Mouse (Mus musculus): ENCODE measurements around the gene Styxl1. TPM values are rescaled to one million over a fixed set of nuclear protein-coding genes. Genes with fewer than 3 reads are reported as not detected.

Styxl1 gene
- polyA plus RNA-seq, 1 experiment from 2014 or later, result 0.25 TPM

DNA sequence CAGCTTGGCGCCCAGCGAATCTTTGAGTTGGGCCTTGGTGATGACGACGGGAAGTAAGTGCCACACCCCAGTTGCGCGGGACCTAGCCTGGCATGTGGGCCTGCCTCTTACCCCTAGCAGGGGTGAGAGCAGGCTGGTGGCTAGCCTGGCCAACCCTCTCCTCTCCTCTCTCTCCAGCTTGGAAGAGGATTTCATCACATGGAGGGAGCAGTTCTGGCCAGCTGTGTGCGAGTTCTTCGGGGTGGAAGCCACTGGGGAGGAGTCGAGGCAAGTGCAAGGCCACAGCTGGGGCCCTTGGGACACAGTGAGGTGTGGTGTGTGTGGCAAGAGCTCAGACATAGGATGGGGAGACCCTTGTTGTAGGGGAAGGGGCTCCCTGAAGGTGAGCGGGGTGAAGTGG lies 47.3 kb downstream of the Styxl1 start:
- Histone ChIP-seq H3K27ac (no peak overlapping the region), H3K9me3 (no peaks in the 10 kb centered on the region), H3K27me3 (ENCODE audit: poor library complexity, severe bottlenecking) (no peaks in the 10 kb centered on the region), H3K4me1 (peaks cover 22% of the 10 kb centered on the region), H3K4me3 (no peak overlapping the region), H3K36me3 (replicated peaks) (peaks cover 89% of the 10 kb centered on the region)
- no peak for DNase-seq (ENCODE audit: extremely low spot score, low spot score)
- WGBS, result 96% methylated on average over 10 of the region's 10 CpGs

DNA sequence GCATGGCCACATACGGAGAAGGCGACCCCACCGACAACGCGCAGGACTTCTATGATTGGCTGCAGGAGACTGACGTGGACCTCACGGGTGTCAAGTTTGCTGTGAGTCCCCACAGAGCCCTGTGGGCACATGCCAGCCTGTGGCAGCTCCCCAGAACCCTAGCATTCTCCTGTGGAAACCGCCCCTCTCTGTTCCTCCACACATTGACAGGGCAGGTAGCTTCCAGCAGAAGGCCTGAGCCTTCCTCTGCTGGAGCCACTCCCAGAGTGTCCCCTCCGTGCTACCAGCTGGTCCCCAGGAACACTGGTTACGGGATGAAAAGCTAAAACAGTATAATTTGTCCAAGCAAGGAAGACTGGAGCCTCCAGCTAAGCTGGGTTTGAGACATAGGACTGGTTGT lies 47.9 kb downstream of the Styxl1 start:
- H3K27me3 ChIP-seq (ENCODE audit: poor library complexity, severe bottlenecking), result no peaks in the 10 kb centered on the region
- H3K4me3 ChIP-seq, result no peak overlapping the region
- H3K27ac ChIP-seq, result no peak overlapping the region
- DNase-seq (ENCODE audit: extremely low spot score, low spot score), result no peak
- WGBS, result 93% methylated on average over 10 of the region's 10 CpGs
- peaks cover 28% of the 10 kb centered on the region for H3K4me1 ChIP-seq
- peaks cover 82% of the 10 kb centered on the region for H3K36me3 ChIP-seq (replicated peaks)
- H3K9me3 ChIP-seq, result no peaks in the 10 kb centered on the region

DNA sequence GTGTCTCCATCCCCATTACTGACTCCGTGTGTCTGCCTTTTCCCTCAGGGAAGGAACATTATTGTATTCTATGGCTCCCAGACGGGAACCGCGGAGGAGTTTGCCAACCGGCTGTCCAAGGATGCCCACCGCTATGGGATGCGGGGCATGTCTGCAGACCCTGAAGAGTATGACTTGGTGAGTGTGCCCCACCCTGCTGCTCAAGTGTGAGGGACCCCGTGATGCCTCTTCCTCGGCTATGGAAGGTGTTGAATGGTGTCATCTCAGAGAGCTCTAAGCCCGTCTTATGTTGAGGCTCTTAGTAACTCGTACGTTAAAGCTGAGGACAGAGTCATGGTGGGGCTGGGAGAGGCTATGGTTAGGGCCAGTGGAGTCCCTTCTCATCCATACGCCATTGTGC lies 48.8 kb downstream of the Styxl1 start:
- Histone ChIP-seq H3K27ac (no peak overlapping the region), H3K27me3 (ENCODE audit: poor library complexity, severe bottlenecking) (no peaks in the 10 kb centered on the region), H3K36me3 (replicated peaks) (peaks cover 73% of the 10 kb centered on the region), H3K9me3 (no peaks in the 10 kb centered on the region), H3K4me3 (no peak overlapping the region), H3K4me1 (peaks cover 37% of the 10 kb centered on the region)
- 95% methylated on average over 13 of the region's 13 CpGs for WGBS
- DNase-seq (ENCODE audit: extremely low spot score, low spot score), result no peak

GRCm38 (mm10) chr5:135728361-135728760 lies 49.8 kb downstream of the Styxl1 start:
- H3K36me3 ChIP-seq (replicated peaks), result peaks cover 63% of the 10 kb centered on the region

GRCm38 (mm10) chr5:135727871-135728270 lies 50.3 kb downstream of the Styxl1 start:
- peaks cover 52% of the 10 kb centered on the region for H3K4me1 ChIP-seq
- no peaks in the 10 kb centered on the region for H3K27me3 ChIP-seq (ENCODE audit: poor library complexity, severe bottlenecking)
- H3K4me3 ChIP-seq, result no peak overlapping the region
- no peaks in the 10 kb centered on the region for H3K9me3 ChIP-seq
- peaks cover 58% of the 10 kb centered on the region for H3K36me3 ChIP-seq (replicated peaks)
- no peak overlapping the region for H3K27ac ChIP-seq
- WGBS, result 91% methylated on average over 9 of the region's 9 CpGs
- no peak for DNase-seq (ENCODE audit: extremely low spot score, low spot score)

More at GRCm38 (mm10) chr5:135728361-135728760, 49.8 kb downstream of the Styxl1 start:
- no peaks in the 10 kb centered on the region for H3K27me3 ChIP-seq (ENCODE audit: poor library complexity, severe bottlenecking)
- no peak for DNase-seq (ENCODE audit: extremely low spot score, low spot score)
- no peak overlapping the region for H3K4me3 ChIP-seq
- WGBS, result 91% methylated on average over 13 of the region's 13 CpGs
- H3K4me1 ChIP-seq, result peaks cover 47% of the 10 kb centered on the region
- no peaks in the 10 kb centered on the region for H3K9me3 ChIP-seq
- H3K27ac ChIP-seq, result 0 out of 2 replicates have a peak overlapping the region, but pooled peaks have one; percentile 40

DNA sequence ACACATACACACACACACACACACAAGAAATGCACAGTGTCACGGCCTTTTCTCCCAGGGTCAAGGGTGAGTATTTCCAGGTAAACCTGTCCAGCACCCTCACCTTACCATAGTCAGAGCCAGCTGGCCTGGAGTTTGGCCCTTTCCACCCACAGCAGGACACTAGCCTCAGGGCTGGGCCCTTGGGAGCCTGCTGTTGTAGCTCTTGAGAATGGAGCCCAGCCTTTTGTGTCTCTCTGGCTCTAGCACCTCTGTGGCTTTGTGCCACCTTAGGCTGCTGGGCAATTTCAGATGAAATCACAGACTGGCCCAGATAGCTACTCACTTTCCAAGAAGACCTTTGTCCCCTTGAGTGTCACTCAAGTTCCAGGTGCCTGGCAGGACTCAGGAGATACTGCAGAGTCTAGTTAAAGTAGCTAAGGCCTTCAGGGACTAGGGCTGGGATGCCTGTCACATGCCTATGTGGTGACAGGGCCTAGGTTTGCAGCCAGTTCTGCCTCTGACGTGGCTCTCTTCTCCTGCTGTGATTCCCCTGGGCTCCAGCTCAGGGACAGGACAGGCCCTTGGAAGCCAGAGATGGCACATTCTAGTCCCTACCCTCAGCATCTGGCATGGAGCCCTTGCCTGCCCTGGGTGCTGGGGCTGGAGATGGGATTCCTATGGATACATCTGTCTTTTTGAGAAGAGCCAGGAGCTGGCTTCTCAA lies 51.4 kb downstream of the Styxl1 start:
- H3K36me3 ChIP-seq (replicated peaks), result peaks cover 47% of the 10 kb centered on the region
- 81% methylated on average over 2 of the region's 2 CpGs for WGBS
- peak overlapping the region; percentile 95 for H3K27ac ChIP-seq
- H3K27me3 ChIP-seq (ENCODE audit: poor library complexity, severe bottlenecking), result no peaks in the 10 kb centered on the region
- DNase-seq (ENCODE audit: extremely low spot score, low spot score), result no peak
- peaks cover 54% of the 10 kb centered on the region for H3K4me1 ChIP-seq
- H3K4me3 ChIP-seq, result peak overlapping the region; percentile 50
- H3K9me3 ChIP-seq, result no peaks in the 10 kb centered on the region

GRCm38 (mm10) chr5:135725991-135726390 lies 52.2 kb downstream of the Styxl1 start:
- H3K27me3 ChIP-seq (ENCODE audit: poor library complexity, severe bottlenecking), result no peaks in the 10 kb centered on the region
- H3K9me3 ChIP-seq, result no peaks in the 10 kb centered on the region
- peaks cover 54% of the 10 kb centered on the region for H3K4me1 ChIP-seq
- peak overlapping the region; percentile 95 for H3K27ac ChIP-seq
- no peak for DNase-seq (ENCODE audit: extremely low spot score, low spot score)
- 35% methylated on average over 6 of the region's 6 CpGs for WGBS
- peak overlapping the region; percentile 50 for H3K4me3 ChIP-seq
- peaks cover 41% of the 10 kb centered on the region for H3K36me3 ChIP-seq (replicated peaks)

DNA sequence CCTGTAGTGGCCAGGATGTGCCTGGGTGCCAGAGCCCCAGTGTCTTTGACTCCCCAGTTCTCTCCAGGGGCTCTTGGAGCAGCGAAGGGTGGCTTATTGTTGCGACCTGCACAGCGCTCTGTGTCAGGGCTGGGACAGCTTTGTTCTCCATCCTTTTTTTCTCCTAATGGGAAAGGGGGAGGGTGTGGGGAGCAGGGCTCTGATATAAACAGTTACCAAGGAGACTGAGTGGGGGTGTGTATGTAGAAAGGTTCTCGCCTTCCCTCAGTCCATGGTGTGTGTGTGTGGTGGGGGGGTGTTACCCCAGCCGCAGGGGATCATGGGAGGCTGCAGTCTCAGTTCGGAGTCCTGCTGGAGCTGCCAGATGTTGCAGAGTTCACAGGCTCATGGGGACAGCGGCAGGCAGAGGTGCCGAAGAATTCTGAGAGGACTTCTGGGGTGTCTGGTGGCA lies 52.8 kb downstream of the Styxl1 start:
- peak overlapping the region; percentile 50 for H3K4me3 ChIP-seq
- WGBS, result 6% methylated on average over 8 of the region's 8 CpGs
- H3K27me3 ChIP-seq (ENCODE audit: poor library complexity, severe bottlenecking), result no peaks in the 10 kb centered on the region
- peaks cover 54% of the 10 kb centered on the region for H3K4me1 ChIP-seq
- peak; percentile 78 for DNase-seq (ENCODE audit: extremely low spot score, low spot score)
- H3K9me3 ChIP-seq, result no peaks in the 10 kb centered on the region
- H3K36me3 ChIP-seq (replicated peaks), result peaks cover 37% of the 10 kb centered on the region
- peak overlapping the region; percentile 95 for H3K27ac ChIP-seq

DNA sequence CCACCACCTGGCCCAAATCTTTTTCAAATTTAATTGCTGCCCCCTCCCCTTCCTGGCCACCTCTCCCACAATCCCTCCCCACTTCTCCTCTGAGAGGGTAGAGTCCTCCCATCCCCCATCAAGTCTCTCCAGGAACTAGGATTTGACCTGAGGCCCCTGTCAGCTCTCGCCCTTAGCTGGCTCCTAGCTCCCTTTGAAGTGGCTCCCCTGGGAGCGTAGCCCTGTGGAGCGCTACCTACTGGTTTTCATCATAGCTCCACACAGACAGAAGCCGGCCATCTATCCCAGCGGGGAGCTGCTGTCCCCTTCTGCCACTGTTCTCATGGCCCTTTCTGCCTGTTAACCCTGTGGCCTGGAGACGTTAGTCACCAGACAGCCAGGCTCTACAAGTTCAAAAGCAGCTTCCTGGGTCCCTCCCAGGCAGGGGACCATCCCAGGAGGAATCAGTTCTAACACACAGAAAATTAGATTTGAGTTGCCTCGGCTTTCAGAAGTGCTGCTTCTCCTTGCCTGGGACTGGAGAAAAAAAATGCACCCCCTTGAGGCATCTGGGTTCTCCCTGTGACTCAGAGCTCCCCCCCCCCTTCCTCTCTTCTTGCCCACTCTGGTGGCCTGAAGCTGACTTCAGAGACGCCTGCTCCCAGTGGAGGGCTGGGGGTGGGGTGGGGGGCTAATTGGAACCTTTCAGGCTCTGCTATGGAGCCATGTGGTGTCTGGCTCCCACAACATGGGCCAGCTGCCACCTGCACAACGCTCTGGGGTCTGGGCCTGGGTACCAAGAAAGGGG lies 53.5 kb downstream of the Styxl1 start:
- H3K9me3 ChIP-seq, result no peaks in the 10 kb centered on the region
- peaks cover 54% of the 10 kb centered on the region for H3K4me1 ChIP-seq
- no peaks in the 10 kb centered on the region for H3K27me3 ChIP-seq (ENCODE audit: poor library complexity, severe bottlenecking)
- peak overlapping the region; percentile 50 for H3K4me3 ChIP-seq
- 2% methylated on average over 9 of the region's 9 CpGs for WGBS
- peaks cover 33% of the 10 kb centered on the region for H3K36me3 ChIP-seq (replicated peaks)
- DNase-seq (ENCODE audit: extremely low spot score, low spot score), result peak; percentile 53
- H3K27ac ChIP-seq, result peak overlapping the region; percentile 95

- Histone ChIP-seq H3K36me3 (replicated peaks) (peaks cover 28% of the 10 kb centered on the region), H3K4me1 (peaks cover 54% of the 10 kb centered on the region), H3K4me3 (no peak overlapping the region), H3K27me3 (ENCODE audit: poor library complexity, severe bottlenecking) (no peaks in the 10 kb centered on the region), H3K9me3 (no peaks in the 10 kb centered on the region), H3K27ac (0 out of 2 replicates have a peak overlapping the region, but pooled peaks have one; percentile 11)
- no peak for DNase-seq (ENCODE audit: extremely low spot score, low spot score)
- 83% methylated on average over 3 of the region's 3 CpGs for WGBS
Measured at GRCm38 (mm10) chr5:135723165-135723751, 54.9 kb downstream of the Styxl1 start.

DNA sequence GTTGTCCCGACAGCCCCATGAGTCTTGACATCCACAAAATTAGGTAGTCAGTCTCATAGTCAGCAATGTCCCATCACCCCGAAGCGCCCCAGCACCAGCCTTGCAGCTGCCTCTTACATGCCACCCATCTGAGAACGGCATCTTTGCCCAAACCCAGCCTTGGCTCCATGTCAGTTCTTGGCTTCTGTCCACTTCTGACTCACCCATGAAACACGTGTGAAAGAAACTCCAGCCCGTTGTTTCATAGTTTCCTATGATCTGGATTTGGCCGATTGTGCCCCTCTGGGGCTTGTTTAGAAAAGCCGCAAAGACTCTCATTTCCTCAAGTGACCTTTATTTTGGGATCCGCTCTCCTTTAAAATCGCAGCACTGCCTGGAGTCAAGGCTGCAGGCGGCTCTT lies 56.1 kb downstream of the Styxl1 start:
- H3K4me1 ChIP-seq, result peaks cover 45% of the 10 kb centered on the region
- no peak overlapping the region for H3K27ac ChIP-seq
- H3K9me3 ChIP-seq, result no peaks in the 10 kb centered on the region
- no peak overlapping the region for H3K4me3 ChIP-seq
- no peaks in the 10 kb centered on the region for H3K27me3 ChIP-seq (ENCODE audit: poor library complexity, severe bottlenecking)
- DNase-seq (ENCODE audit: extremely low spot score, low spot score), result no peak
- H3K36me3 ChIP-seq (replicated peaks), result peaks cover 29% of the 10 kb centered on the region
- 91% methylated on average over 11 of the region's 11 CpGs for WGBS

DNA sequence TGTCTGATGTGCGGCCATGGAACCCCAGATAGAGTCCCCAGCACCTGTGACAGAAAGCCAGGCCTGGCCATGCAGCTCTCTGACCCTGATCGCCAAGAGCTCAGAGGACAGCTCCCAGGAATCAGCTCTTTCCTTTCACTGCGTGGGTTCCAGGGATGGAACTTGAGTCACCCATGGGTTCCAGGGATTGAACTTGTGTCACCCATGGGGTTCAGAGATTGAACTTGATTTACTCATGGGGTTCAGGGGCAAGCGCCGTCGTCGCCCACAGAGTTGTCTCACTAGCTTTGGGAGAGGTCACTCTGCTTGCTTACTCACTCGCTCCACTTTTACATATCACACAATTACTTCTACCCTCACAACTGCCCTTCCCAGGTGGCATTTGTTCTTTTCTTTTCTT lies 57.1 kb downstream of the Styxl1 start:
- no peak for DNase-seq (ENCODE audit: extremely low spot score, low spot score)
- Histone ChIP-seq H3K9me3 (no peaks in the 10 kb centered on the region), H3K27me3 (ENCODE audit: poor library complexity, severe bottlenecking) (no peaks in the 10 kb centered on the region), H3K27ac (no peak overlapping the region), H3K4me3 (no peak overlapping the region), H3K4me1 (peaks cover 34% of the 10 kb centered on the region), H3K36me3 (replicated peaks) (peaks cover 37% of the 10 kb centered on the region)
- WGBS, result 94% methylated on average over 8 of the region's 8 CpGs

DNA sequence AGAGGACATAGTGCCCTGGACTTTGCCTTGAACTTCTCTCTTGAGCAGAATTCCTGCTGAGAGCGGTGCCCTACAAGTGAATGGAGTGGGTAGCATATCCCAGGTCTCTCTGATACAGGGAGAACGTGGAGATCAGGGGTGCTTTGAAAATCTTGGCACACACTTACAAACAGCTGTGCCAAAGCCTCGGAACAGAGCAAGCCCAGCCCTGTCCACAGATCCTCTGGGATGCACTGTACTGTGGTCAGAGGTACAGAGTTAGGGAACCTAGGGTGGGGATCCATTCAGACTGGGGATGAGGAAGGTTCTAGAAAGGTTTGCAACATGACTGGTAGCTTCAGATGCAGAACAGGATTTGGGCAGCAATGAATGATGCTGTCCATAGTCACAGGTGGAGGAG lies 58.1 kb downstream of the Styxl1 start:
- Histone ChIP-seq H3K9me3 (no peaks in the 10 kb centered on the region), H3K36me3 (replicated peaks) (peaks cover 45% of the 10 kb centered on the region), H3K4me1 (peaks cover 27% of the 10 kb centered on the region), H3K4me3 (no peak overlapping the region), H3K27ac (no peak overlapping the region), H3K27me3 (ENCODE audit: poor library complexity, severe bottlenecking) (no peaks in the 10 kb centered on the region)
- 88% methylated on average over 3 of the region's 3 CpGs for WGBS
- DNase-seq (ENCODE audit: extremely low spot score, low spot score), result no peak

Data from forebrain, embryonic 10.5 days (tissue).